Mouse (Mus musculus) liver, adult 2 months (tissue): ENCODE data around the gene Plaur. TPM values are rescaled to one million over a fixed set of nuclear protein-coding genes. Genes with fewer than 3 reads are reported as not detected.

Experiments
- DNase-seq: peaks from one replicate; pipeline ENCODE4 v3.0.0-alpha.2; 2011; ENCODE audit warnings: low read depth, low spot score; ENCODE audit errors: extremely low read depth
- H3K27ac ChIP-seq: fragments of 200-500 bp; replicated peaks from 2 replicates; pipeline ENCODE4 v1.5.1; 2012; ENCODE audit warnings: low read depth, mild to moderate bottlenecking, control low read depth, inconsistent platforms, low read length; ENCODE audit not compliant: insufficient read depth
- H3K27me3 ChIP-seq: fragments of 200-500 bp; 2 replicates; pipeline ENCODE4 v1.6.1; 2012; ENCODE audit warnings: mild to moderate bottlenecking, moderate library complexity, low read length, inconsistent platforms; ENCODE audit not compliant: control insufficient read depth, insufficient read depth
- H3K36me3 ChIP-seq: fragments of 200-500 bp; 2 replicates; pipeline ENCODE4 v1.6.1; 2012; ENCODE audit warnings: low read length, inconsistent platforms; ENCODE audit not compliant: control insufficient read depth, insufficient read depth
- H3K4me1 ChIP-seq: fragments of 200-500 bp; 2 replicates; pipeline ENCODE4 v1.6.1; 2011; ENCODE audit warnings: low read length; ENCODE audit not compliant: control insufficient read depth, insufficient read depth
- H3K4me3 ChIP-seq: fragments of 200-500 bp; 2 replicates; pipeline ENCODE4 v1.5.1; 2011; ENCODE audit warnings: low read depth, mild to moderate bottlenecking, control low read depth, low read length, moderate library complexity; ENCODE audit not compliant: insufficient read depth
- H3K79me2 ChIP-seq: fragments of 200-500 bp; 2 replicates; pipeline ENCODE4 v1.6.1; 2012; ENCODE audit warnings: inconsistent platforms, mild to moderate bottlenecking, low read length, moderate library complexity; ENCODE audit not compliant: control insufficient read depth, insufficient read depth
- H3K9ac ChIP-seq: fragments of 200-500 bp; 2 replicates; pipeline ENCODE4 v1.6.1; 2012; ENCODE audit warnings: low read depth, mild to moderate bottlenecking, control low read depth, inconsistent platforms, low read length
- CTCF ChIP-seq: fragments of 200-500 bp; IDR thresholded peaks from 2 replicates; pipeline ENCODE4 v1.5.1; 2011; ENCODE audit warnings: low read depth, low read length, control low read depth
- POLR2A ChIP-seq: fragments of 200-500 bp; IDR thresholded peaks from 2 replicates; pipeline ENCODE4 v1.6.1; 2011; ENCODE audit warnings: low read length, control low read depth; ENCODE audit not compliant: insufficient read depth; ENCODE audit errors: extremely low read depth
- WGBS: fragments of 180-500 bp; shearing (Covaris S2); methylation state at CpG from one replicate; pipeline ENCODE4 v1.1.7; 2018; 5-methylcytosine and 5-hydroxymethylcytosine counted together
- polyA plus RNA-seq: library from polyadenylated mRNA; depleted of rRNA; stranded (reverse); fragments of >200 nt; gene quantifications from 2 replicates; pipeline ENCODE4 v1.2.3, GENCODE M21; 2012
- total RNA-seq: library from RNA; depleted of rRNA; stranded (reverse); fragments of >200 nt; gene quantifications from 2 replicates; pipeline ENCODE4 v1.2.3, GENCODE M21; 2014

The Plaur gene
- total and polyA plus RNA-seq, 2 experiments = 0.18 to 0.97 TPM

DNA sequence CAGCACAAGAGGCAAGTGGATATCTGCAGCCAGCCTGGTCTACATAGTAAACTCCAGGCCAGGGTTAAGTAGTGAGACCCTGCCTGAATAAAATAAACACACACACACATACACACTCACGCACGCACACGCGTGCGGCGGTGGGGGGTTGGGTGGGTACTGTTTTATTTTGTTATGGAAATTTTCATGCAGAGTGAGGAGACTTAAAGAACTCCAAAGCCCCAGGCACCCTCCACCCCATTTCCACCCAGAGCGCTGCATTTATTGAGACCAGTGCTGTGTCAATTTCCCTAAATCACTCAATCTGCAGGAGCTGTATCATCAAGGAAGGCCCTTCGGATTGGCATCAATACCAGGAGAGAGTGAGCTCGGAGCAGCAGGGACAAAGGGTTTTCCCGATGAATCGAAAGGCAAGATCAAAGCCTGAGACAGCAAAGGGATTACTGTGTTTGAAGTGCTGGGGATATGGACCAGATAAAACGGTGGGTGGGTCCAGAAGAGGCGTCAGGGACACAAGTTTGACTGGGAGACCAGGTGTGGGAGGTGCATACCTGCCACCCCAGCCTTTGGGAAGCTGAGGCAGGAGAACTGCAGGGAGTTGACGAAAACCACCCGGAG is 43.3 kb downstream of the Plaur start:
- peaks cover 8% of the 10 kb centered on the region for H3K4me1 ChIP-seq
- no peaks in the 10 kb centered on the region for H3K79me2 ChIP-seq
- H3K4me3 ChIP-seq = no peak overlapping the region
- TF ChIP-seq POLR2A (no peak), CTCF (no peak)
- peak overlapping the region; percentile 5; the same call in 1 of the 2 replicates for H3K27ac ChIP-seq
- 46% methylated on average over 15 of the region's 15 CpGs for WGBS
- H3K27me3 ChIP-seq = no peaks in the 10 kb centered on the region
- DNase-seq = no peak
- H3K36me3 ChIP-seq = no peaks in the 10 kb centered on the region
- H3K9ac ChIP-seq = no peak overlapping the region

- no peaks in the 10 kb centered on the region for H3K36me3 ChIP-seq
- H3K27me3 ChIP-seq = no peaks in the 10 kb centered on the region
- no peak for TF ChIP-seq POLR2A
- TF ChIP-seq CTCF = no peak
- WGBS = 9% methylated on average over 3 of the region's 3 CpGs
- no peak overlapping the region for H3K9ac ChIP-seq
- H3K79me2 ChIP-seq = no peaks in the 10 kb centered on the region
- H3K27ac ChIP-seq = peak overlapping the region; percentile 95; the same call in 1 of the 2 replicates
- peaks cover 8% of the 10 kb centered on the region for H3K4me1 ChIP-seq
- DNase-seq = no peak
- H3K4me3 ChIP-seq = no peak overlapping the region; the same call in 1 of the 2 replicates
Measured at GRCm38 (mm10) chr7:24506065-24506459, 43.8 kb downstream of the Plaur start.

DNA sequence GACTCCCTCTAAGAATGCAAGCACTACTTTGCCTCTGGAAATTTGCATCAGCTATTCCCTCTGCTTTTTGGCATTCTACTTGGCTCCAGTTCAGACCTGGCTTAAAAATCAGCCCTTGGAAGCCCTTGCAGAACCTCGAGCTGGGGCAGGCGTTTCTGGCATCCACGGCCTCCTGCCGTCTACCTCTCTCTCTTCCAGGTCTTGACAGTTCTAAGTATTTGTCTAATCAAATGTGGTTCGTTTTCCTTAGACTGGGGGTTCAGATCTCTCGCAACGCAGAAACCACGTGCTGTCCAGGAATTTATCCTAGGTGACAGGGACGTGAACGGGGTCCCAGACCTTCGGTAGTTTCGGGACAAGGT is 44.2 kb downstream of the Plaur start:
- Histone ChIP-seq H3K4me1 (peaks cover 8% of the 10 kb centered on the region), H3K36me3 (no peaks in the 10 kb centered on the region), H3K9ac (peak overlapping the region; percentile 100), H3K4me3 (peak overlapping the region; percentile 98), H3K27me3 (no peaks in the 10 kb centered on the region), H3K27ac (peak overlapping the region; percentile 95), H3K79me2 (no peaks in the 10 kb centered on the region)
- 3% methylated on average over 12 of the region's 12 CpGs for WGBS
- TF ChIP-seq POLR2A (no peak), CTCF (no peak)
- DNase-seq = peak; percentile 76

GRCm38 (mm10) chr7:24506838-24507725 is 44.8 kb downstream of the Plaur start, which contains the start of gene Zfp428:
Zfp428 (plus strand) TSS chr7:24507006.
- Histone ChIP-seq H3K9ac (peak within 1 kb of the TSS; percentile 100), H3K4me1 (peaks cover 8% of the 10 kb centered on the region), H3K36me3 (no peaks in the 10 kb centered on the region), H3K27me3 (no peaks in the 10 kb centered on the region), H3K4me3 (peak within 1 kb of the TSS; percentile 98), H3K79me2 (no peaks in the 10 kb centered on the region), H3K27ac (peak within 1 kb of the TSS; percentile 95)
- no peak for TF ChIP-seq CTCF
- peak; percentile 77; the same call in 1 of the 2 replicates for TF ChIP-seq POLR2A
- DNase-seq = peak; percentile 71
- WGBS = under 1% methylated on average over 78 of the region's 84 CpGs

- Histone ChIP-seq H3K79me2 (no peaks in the 10 kb centered on the region), H3K36me3 (no peaks in the 10 kb centered on the region), H3K27me3 (no peaks in the 10 kb centered on the region), H3K4me1 (peaks cover 8% of the 10 kb centered on the region), H3K4me3 (peak overlapping the region; percentile 98), H3K27ac (peak overlapping the region; percentile 95), H3K9ac (peak overlapping the region; percentile 100)
- 4% methylated on average over 20 of the region's 20 CpGs for WGBS
- TF ChIP-seq POLR2A = no peak
- no peak for TF ChIP-seq CTCF
- peak; percentile 21 for DNase-seq
Measured at GRCm38 (mm10) chr7:24507726-24508114, 45.4 kb downstream of the Plaur start.
